Mouse (Mus musculus) testis, adult 2 months (tissue): ENCODE measurements around the gene Pias4. TPM values are rescaled to one million over a fixed set of nuclear protein-coding genes. Genes with fewer than 3 reads are reported as not detected.

Experiments used
- H3K27ac ChIP-seq: fragments of 200-500 bp; 2 replicates; pipeline ENCODE4 v1.5.1; 2012; ENCODE audit warnings: low read depth, low read length; ENCODE audit not compliant: control insufficient read depth, insufficient read depth
- H3K27me3 ChIP-seq: fragments of 200-500 bp; 2 replicates; pipeline ENCODE4 v1.6.1; 2012; ENCODE audit warnings: mild to moderate bottlenecking, low read length, moderate library complexity; ENCODE audit not compliant: control insufficient read depth, insufficient read depth
- H3K36me3 ChIP-seq: fragments of 200-500 bp; 2 replicates; pipeline ENCODE4 v1.6.1; 2012; ENCODE audit warnings: mild to moderate bottlenecking, low read length; ENCODE audit not compliant: control insufficient read depth, insufficient read depth
- H3K4me1 ChIP-seq: fragments of 200-500 bp; 2 replicates; pipeline ENCODE4 v1.6.1; 2012; ENCODE audit warnings: low read length; ENCODE audit not compliant: control insufficient read depth, insufficient read depth
- H3K4me3 ChIP-seq: fragments of 200-500 bp; 2 replicates; pipeline ENCODE4 v1.5.1; 2012; ENCODE audit warnings: low read depth, mild to moderate bottlenecking, low read length, moderate library complexity, mixed read lengths; ENCODE audit not compliant: control insufficient read depth
- CTCF ChIP-seq: fragments of 200-500 bp; IDR thresholded peaks from 2 replicates; pipeline ENCODE4 v1.5.1; 2012; ENCODE audit warnings: low read depth, mild to moderate bottlenecking, inconsistent platforms, low read length, moderate library complexity; ENCODE audit not compliant: control insufficient read depth, insufficient read depth, insufficient replicate concordance
- POLR2A ChIP-seq: fragments of 200-500 bp; IDR thresholded peaks from 2 replicates; pipeline ENCODE4 v1.6.1; 2012; ENCODE audit warnings: low read depth, mild to moderate bottlenecking, inconsistent platforms, low read length, moderate library complexity; ENCODE audit not compliant: control insufficient read depth
- polyA plus RNA-seq: library from polyadenylated mRNA; depleted of rRNA; stranded (reverse); fragments of >200 nt; gene quantifications from 2 replicates; pipeline ENCODE4 v1.2.3, GENCODE M21; 2012; rRNA removed

The Pias4 gene
- polyA plus RNA-seq, 1 experiment = 164 TPM

DNA sequence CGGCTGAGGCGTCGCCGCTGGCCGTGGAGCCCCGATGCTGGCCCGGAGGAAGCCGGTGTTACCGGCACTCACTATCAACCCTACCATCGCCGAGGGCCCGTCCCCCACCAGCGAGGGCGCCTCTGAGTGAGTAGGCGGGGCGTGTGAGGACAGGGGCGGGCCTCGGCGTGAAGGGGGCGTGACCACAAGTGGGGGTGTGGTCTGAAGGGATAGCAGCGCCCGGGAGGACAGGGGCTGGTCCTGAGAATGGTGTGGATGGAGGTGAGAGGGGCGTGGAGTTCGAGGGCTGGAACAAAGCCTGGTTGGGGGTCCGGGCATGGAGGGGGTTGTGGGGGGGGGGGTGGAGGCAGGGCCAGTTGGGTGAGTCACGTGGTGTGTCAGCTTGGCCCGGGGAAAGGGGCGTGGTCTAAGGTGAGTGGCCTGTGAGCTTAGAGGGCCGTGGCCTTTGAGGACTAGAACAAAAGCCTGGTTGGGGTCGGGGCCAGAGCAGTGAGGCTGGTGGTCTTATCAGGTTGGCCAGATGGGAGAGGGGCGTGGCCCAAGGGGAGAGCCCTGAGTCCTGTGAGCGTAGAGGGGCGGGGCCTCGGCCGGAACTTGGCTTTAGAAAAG is 61.5 kb downstream of the Pias4 start:
- TF ChIP-seq CTCF = no peak
- TF ChIP-seq POLR2A = no peak
- Histone ChIP-seq H3K27me3 (no peaks in the 10 kb centered on the region), H3K36me3 (no peaks in the 10 kb centered on the region; the same call in none of the 2 replicates), H3K4me3 (peak overlapping the region; percentile 94), H3K27ac (peak overlapping the region; percentile 86), H3K4me1 (peaks cover 14% of the 10 kb centered on the region)

DNA sequence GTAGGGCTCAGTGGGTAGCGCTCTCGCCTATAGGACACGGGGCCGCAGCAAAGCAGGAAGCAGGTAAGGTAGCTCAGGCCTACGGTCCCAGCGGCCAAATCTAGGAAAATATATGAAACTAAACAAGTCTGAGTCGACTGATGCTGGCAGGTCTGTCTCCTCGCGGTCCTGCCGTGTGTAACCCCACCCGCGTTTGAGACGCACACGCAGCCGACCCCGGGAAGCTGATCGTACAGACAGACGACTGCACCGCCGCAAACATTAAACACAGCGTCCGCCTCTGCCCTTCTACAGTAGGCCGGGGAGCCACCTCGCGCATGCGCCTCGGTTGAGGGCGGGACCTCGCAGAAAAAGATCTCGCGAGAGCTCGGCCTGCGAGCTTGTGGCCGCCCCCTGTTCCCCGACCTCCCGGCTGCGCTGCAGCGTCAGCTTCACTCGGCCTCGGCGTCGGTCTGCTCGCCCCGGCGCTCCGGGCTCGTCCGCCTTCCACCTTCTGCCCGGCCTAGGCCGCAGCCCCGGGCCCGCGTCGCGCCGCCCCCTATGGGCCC is 62.1 kb downstream of the Pias4 start, which contains the start of gene Map2k2:
Gene Map2k2 (plus strand): TSS at position 351 of the 548 bp plus-strand sequence.
- Histone ChIP-seq H3K4me3 (peak within 1 kb of the TSS; percentile 94), H3K36me3 (no peaks in the 10 kb centered on the region), H3K4me1 (peaks cover 14% of the 10 kb centered on the region), H3K27ac (peak within 1 kb of the TSS; percentile 93), H3K27me3 (no peaks in the 10 kb centered on the region)
- TF ChIP-seq CTCF (peak; percentile 3; the same call in 1 of the 2 replicates), POLR2A (peak; percentile 99)

Other genes starting within 250 kb of the Pias4 start
- 177 TPM in 2 replicates for gene Lmnb2, start 249.7 kb downstream of the Pias4 start, polyA plus RNA-seq
- gene Gadd45b, start 237.8 kb downstream of the Pias4 start, polyA plus RNA-seq = 7.8 and 9.1 TPM in 2 replicates
- gene Gng7, start 153.0 kb downstream of the Pias4 start, polyA plus RNA-seq = 1.0 and 1.6 TPM in 2 replicates
- 0.95 and 1.4 TPM in 2 replicates for gene Diras1, start 142.3 kb downstream of the Pias4 start, polyA plus RNA-seq
- gene Slc39a3, start 130.5 kb downstream of the Pias4 start, polyA plus RNA-seq = 39.6 and 46.3 TPM in 2 replicates
- 203 and 224 TPM in 2 replicates for gene Sgta, start 107.7 kb downstream of the Pias4 start, polyA plus RNA-seq
- gene Thop1, start 97.9 kb downstream of the Pias4 start, polyA plus RNA-seq = 318 and 378 TPM in 2 replicates
- 0.40 and 0.70 TPM in 2 replicates for gene Creb3l3, start 69.0 kb downstream of the Pias4 start, polyA plus RNA-seq
- gene Map2k2, start 62.0 kb downstream of the Pias4 start, polyA plus RNA-seq = 147 and 192 TPM in 2 replicates
- 5.6 and 6.0 TPM in 2 replicates for gene Zbtb7a, start 32.7 kb downstream of the Pias4 start, polyA plus RNA-seq
- gene Eef2, start 8.7 kb upstream of the Pias4 start, polyA plus RNA-seq = 1,507 and 1,673 TPM in 2 replicates
- gene Dapk3, start 15.1 kb upstream of the Pias4 start, polyA plus RNA-seq = 52.6 and 61.6 TPM in 2 replicates
- 1.4 and 1.8 TPM in 2 replicates for gene 4930442H23Rik, start 15.9 kb upstream of the Pias4 start, polyA plus RNA-seq
- not detected in 2 replicates for gene Nmrk2, start 34.1 kb upstream of the Pias4 start, polyA plus RNA-seq
- 0.25 and 0.26 TPM in 2 replicates for gene Atcay, start 62.9 kb upstream of the Pias4 start, polyA plus RNA-seq
- 11.6 and 12.5 TPM in 2 replicates for gene Zfr2, start 65.2 kb upstream of the Pias4 start, polyA plus RNA-seq
- gene Matk, start 85.0 kb upstream of the Pias4 start, polyA plus RNA-seq = 3.0 and 3.5 TPM in 2 replicates
- 181 and 261 TPM in 2 replicates for gene Mrpl54, start 99.0 kb upstream of the Pias4 start, polyA plus RNA-seq
- 53.5 and 77.2 TPM in 2 replicates for gene Apba3, start 99.0 kb upstream of the Pias4 start, polyA plus RNA-seq
- gene Tjp3, start 123.7 kb upstream of the Pias4 start, polyA plus RNA-seq = 0.56 and 0.99 TPM in 2 replicates
- 10.1 and 10.4 TPM in 2 replicates for gene Pip5k1c, start 125.0 kb upstream of the Pias4 start, polyA plus RNA-seq
- gene Cactin, start 153.2 kb upstream of the Pias4 start, polyA plus RNA-seq = 13.4 and 16.5 TPM in 2 replicates
- gene Tbxa2r, start 160.8 kb upstream of the Pias4 start, polyA plus RNA-seq = 0.47 and 0.91 TPM in 2 replicates
- gene Gipc3, start 175.3 kb upstream of the Pias4 start, polyA plus RNA-seq = 3.3 and 4.1 TPM in 2 replicates
- gene Hmg20b, start 182.6 kb upstream of the Pias4 start, polyA plus RNA-seq = 23.0 and 27.7 TPM in 2 replicates
- gene Mfsd12, start 189.6 kb upstream of the Pias4 start, polyA plus RNA-seq = 33.1 and 39.7 TPM in 2 replicates
- gene 4930404N11Rik, start 197.9 kb upstream of the Pias4 start, polyA plus RNA-seq = 273 and 296 TPM in 2 replicates
- 161 and 178 TPM in 2 replicates for gene Fzr1, start 210.6 kb upstream of the Pias4 start, polyA plus RNA-seq
- gene Dohh, start 216.5 kb upstream of the Pias4 start, polyA plus RNA-seq = 38.5 and 46.3 TPM in 2 replicates
- 1.2 and 1.6 TPM in 2 replicates for gene Gm48551, start 216.5 kb upstream of the Pias4 start, polyA plus RNA-seq
- gene Gm48552, start 221.1 kb upstream of the Pias4 start, polyA plus RNA-seq = 0.65 TPM in 1 of 2 replicates, not detected in the other
- gene Smim24, start 225.1 kb upstream of the Pias4 start, polyA plus RNA-seq = 3,568 and 3,612 TPM in 2 replicates